Mouse (Mus musculus) granulocyte monocyte progenitor cell, adult 5-6 weeks (primary cell): ENCODE measurements around the gene Olfr1231. TPM values are rescaled to one million over a fixed set of nuclear protein-coding genes. Genes with fewer than 3 reads are reported as not detected.

Source experiments
- ATAC-seq: replicated peaks from 2 replicates; pipeline ENCODE4 v1.8.0; 2016; ENCODE audit warnings: mild to moderate bottlenecking, moderate TSS enrichment, inconsistent platforms; ENCODE audit not compliant: poor library complexity, severe bottlenecking
- total RNA-seq, 2 experiments: library from RNA; stranded (forward) in 1 of 2; stranded (reverse) in 1 of 2; fragments of 200-712, 200-1000 nt in 1 of 2; fragments of >200 nt in 1 of 2; fragmentation: Nextera tagmentation in 1 of 2; gene quantifications; 2 replicates each; pipeline ENCODE4 v1.2.3; 2014 to 2017

Gene Olfr1231
- not detected in 2 replicates for total RNA-seq (2014; fragmentation: Nextera tagmentation)
- not detected in 2 replicates for total RNA-seq (2017)

DNA sequence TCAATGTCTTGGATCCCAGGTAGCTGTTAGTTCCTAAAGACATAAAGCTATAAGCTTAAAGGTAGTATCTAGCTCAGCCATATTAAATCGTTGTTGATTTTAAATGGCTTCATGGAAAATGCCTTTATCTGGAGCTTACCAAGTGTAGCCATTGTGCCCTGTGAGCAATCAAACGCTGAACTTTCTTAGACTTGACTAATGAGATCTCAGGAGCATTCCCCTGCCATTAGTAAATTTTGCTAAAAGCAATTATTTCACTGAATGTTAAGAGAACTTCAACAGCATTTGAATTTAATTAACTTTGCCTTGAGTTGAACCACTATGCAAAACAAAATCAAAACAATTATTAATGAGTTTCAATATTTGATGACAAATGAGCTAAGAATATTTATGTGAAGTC, at the start of gene Olfr1231:
TSS of gene Olfr1231 (minus strand) at position 101 of the 400 bp plus-strand sequence.
- ATAC-seq, result no peak

DNA sequence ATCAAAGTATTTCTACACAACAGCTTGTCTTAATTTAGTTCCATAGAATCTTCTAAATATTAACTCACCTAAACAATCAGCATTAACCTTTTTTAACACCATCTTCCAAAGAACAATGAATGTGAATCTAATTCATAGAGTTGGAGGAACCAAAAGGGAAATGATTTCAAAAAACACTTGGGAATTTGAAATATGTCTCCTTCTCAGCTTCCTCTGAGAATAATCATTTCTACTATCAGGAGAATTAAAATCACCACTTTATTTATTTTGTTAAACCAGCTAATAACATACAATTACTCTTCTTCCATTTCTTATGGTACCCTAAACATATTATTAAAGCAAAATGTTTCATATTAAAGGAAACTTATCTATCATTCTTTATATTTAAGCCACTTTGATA, 35.4 kb upstream of the Olfr1231 start, which contains the start of gene Olfr1233:
TSS of gene Olfr1233 (minus strand) at position 101 of the 400 bp plus-strand sequence.
- ATAC-seq, result no peak

- no peak for ATAC-seq
Measured at GRCm38 (mm10) chr2:89329575-89329974, 22.7 kb upstream of the Olfr1231 start, which contains the start of gene Olfr1232. Gene Olfr1232, minus strand, starts transcription at chr2:89329675.

DNA sequence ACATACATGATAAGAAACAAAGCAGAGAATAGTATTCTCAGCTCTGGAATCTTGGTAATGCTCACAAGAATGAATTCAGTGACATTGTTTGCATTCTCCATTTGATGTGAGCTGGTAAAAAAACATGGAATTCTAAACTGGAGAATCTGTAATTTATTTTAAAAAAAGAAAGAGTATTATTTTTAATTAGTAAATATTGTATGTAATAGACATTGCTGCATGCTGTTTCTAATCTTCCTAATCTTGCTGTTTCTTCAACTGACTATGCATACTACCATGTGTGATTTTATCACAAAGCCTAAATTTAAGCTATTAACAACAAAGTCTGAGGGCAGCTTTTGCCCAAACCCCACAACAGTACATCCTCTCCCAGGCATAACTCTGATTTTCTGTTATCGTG, 9.7 kb downstream of the Olfr1231 start, which contains the start of gene Olfr1230:
TSS of gene Olfr1230 (minus strand) at position 101 of the 400 bp plus-strand sequence.
- ATAC-seq, result no peak

DNA sequence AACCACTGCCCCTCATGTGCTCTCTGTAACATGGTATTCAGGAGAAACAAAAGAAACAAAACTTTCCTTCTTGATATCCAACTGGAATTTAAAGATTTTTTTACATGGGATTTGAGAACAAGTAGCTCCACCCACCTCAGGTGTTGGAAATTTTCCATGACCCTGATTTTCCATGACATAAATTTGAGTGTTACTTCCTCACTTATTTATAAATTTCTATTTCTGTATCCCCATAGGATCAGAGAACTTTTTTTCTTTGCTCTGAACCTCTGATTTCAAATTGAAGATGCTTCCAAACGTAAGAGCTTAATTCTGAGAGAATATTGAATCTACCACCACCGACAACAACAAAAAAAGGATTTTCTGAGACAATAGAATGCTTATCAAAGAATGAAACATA, 19.0 kb downstream of the Olfr1231 start, which contains the start of gene Olfr1229:
TSS of gene Olfr1229 (minus strand) at position 101 of the 400 bp plus-strand sequence.
- ATAC-seq, result no peak

DNA sequence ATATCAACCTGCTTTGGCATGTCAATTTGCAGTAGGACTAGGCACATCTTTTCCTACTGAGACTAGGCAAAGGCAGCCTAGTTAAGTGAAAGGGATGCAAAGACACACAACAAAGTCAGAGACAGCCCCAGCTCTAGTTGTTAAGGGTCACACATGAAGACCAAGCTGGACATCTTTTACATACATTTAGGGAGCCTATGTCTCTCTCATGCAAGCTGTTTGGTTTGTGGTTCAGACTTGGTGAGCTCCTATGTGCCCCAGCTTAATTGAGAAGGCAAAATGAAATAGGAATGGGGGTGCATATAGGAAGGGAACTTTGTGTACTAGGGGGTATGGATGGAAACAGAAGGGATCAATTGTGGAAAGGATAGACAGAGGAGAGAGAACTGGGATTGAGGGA, 52.9 kb downstream of the Olfr1231 start, which contains the start of gene Olfr1228:
TSS of gene Olfr1228 (minus strand) at position 101 of the 400 bp plus-strand sequence.
- ATAC-seq, result no peak

Other genes starting within 250 kb of the Olfr1231 start
- gene Olfr1218, start 245.9 kb downstream of the Olfr1231 start, total RNA-seq (2014; fragmentation: Nextera tagmentation), result not detected in 2 replicates
- gene Olfr1218, start 245.9 kb downstream of the Olfr1231 start, total RNA-seq (2017), result not detected in 2 replicates
- not detected in 2 replicates for gene Olfr1219, start 223.6 kb downstream of the Olfr1231 start, total RNA-seq (2014; fragmentation: Nextera tagmentation)
- not detected in 2 replicates for gene Olfr1219, start 223.6 kb downstream of the Olfr1231 start, total RNA-seq (2017)
- gene Olfr1220, start 200.2 kb downstream of the Olfr1231 start, total RNA-seq (2014; fragmentation: Nextera tagmentation), result not detected in 2 replicates
- not detected in 2 replicates for gene Olfr1220, start 200.2 kb downstream of the Olfr1231 start, total RNA-seq (2017)
- gene Olfr1221, start 189.8 kb downstream of the Olfr1231 start, total RNA-seq (2014; fragmentation: Nextera tagmentation), result not detected in 2 replicates
- gene Olfr1221, start 189.8 kb downstream of the Olfr1231 start, total RNA-seq (2017), result not detected in 2 replicates
- gene Olfr1222, start 174.0 kb downstream of the Olfr1231 start, total RNA-seq (2014; fragmentation: Nextera tagmentation), result not detected in 2 replicates
- gene Olfr1222, start 174.0 kb downstream of the Olfr1231 start, total RNA-seq (2017), result not detected in 2 replicates
- not detected in 2 replicates for gene Olfr1223, start 155.5 kb downstream of the Olfr1231 start, total RNA-seq (2014; fragmentation: Nextera tagmentation)
- gene Olfr1223, start 155.5 kb downstream of the Olfr1231 start, total RNA-seq (2017), result not detected in 2 replicates
- not detected in 2 replicates for gene Olfr1224-ps1, start 143.0 kb downstream of the Olfr1231 start, total RNA-seq (2014; fragmentation: Nextera tagmentation)
- gene Olfr1224-ps1, start 143.0 kb downstream of the Olfr1231 start, total RNA-seq (2017), result not detected in 2 replicates
- not detected in 2 replicates for gene Olfr1225, start 132.4 kb downstream of the Olfr1231 start, total RNA-seq (2014; fragmentation: Nextera tagmentation)
- not detected in 2 replicates for gene Olfr1225, start 132.4 kb downstream of the Olfr1231 start, total RNA-seq (2017)
- not detected in 2 replicates for gene Olfr1226, start 107.0 kb downstream of the Olfr1231 start, total RNA-seq (2014; fragmentation: Nextera tagmentation)
- gene Olfr1226, start 107.0 kb downstream of the Olfr1231 start, total RNA-seq (2017), result not detected in 2 replicates
- gene Olfr1228, start 53.0 kb downstream of the Olfr1231 start, total RNA-seq (2014; fragmentation: Nextera tagmentation), result not detected in 2 replicates
- not detected in 2 replicates for gene Olfr1228, start 53.0 kb downstream of the Olfr1231 start, total RNA-seq (2017)
- gene Olfr1229, start 19.1 kb downstream of the Olfr1231 start, total RNA-seq (2014; fragmentation: Nextera tagmentation), result not detected in 2 replicates
- gene Olfr1229, start 19.1 kb downstream of the Olfr1231 start, total RNA-seq (2017), result not detected in 2 replicates
- not detected in 2 replicates for gene Olfr1230, start 9.8 kb downstream of the Olfr1231 start, total RNA-seq (2014; fragmentation: Nextera tagmentation)
- gene Olfr1230, start 9.8 kb downstream of the Olfr1231 start, total RNA-seq (2017), result not detected in 2 replicates
- not detected in 2 replicates for gene Olfr1232, start 22.6 kb upstream of the Olfr1231 start, total RNA-seq (2014; fragmentation: Nextera tagmentation)
- gene Olfr1232, start 22.6 kb upstream of the Olfr1231 start, total RNA-seq (2017), result not detected in 2 replicates
- not detected in 2 replicates for gene Olfr1233, start 35.3 kb upstream of the Olfr1231 start, total RNA-seq (2014; fragmentation: Nextera tagmentation)
- not detected in 2 replicates for gene Olfr1233, start 35.3 kb upstream of the Olfr1231 start, total RNA-seq (2017)
- gene Olfr1234, start 57.8 kb upstream of the Olfr1231 start, total RNA-seq (2014; fragmentation: Nextera tagmentation), result not detected in 2 replicates
- gene Olfr1234, start 57.8 kb upstream of the Olfr1231 start, total RNA-seq (2017), result not detected in 2 replicates
- not detected in 2 replicates for gene Olfr1238, start 102.6 kb upstream of the Olfr1231 start, total RNA-seq (2014; fragmentation: Nextera tagmentation)
- not detected in 2 replicates for gene Olfr1238, start 102.6 kb upstream of the Olfr1231 start, total RNA-seq (2017)
- not detected in 2 replicates for gene Olfr1239, start 113.3 kb upstream of the Olfr1231 start, total RNA-seq (2014; fragmentation: Nextera tagmentation)
- gene Olfr1239, start 113.3 kb upstream of the Olfr1231 start, total RNA-seq (2017), result not detected in 2 replicates
- gene Olfr1240, start 135.9 kb upstream of the Olfr1231 start, total RNA-seq (2014; fragmentation: Nextera tagmentation), result not detected in 2 replicates
- not detected in 2 replicates for gene Olfr1240, start 135.9 kb upstream of the Olfr1231 start, total RNA-seq (2017)
- gene Olfr1241, start 180.1 kb upstream of the Olfr1231 start, total RNA-seq (2014; fragmentation: Nextera tagmentation), result not detected in 2 replicates
- gene Olfr1241, start 180.1 kb upstream of the Olfr1231 start, total RNA-seq (2017), result not detected in 2 replicates
- gene Olfr1242, start 191.3 kb upstream of the Olfr1231 start, total RNA-seq (2014; fragmentation: Nextera tagmentation), result not detected in 2 replicates
- gene Olfr1242, start 191.3 kb upstream of the Olfr1231 start, total RNA-seq (2017), result not detected in 2 replicates
- not detected in 2 replicates for gene Olfr1243, start 224.4 kb upstream of the Olfr1231 start, total RNA-seq (2014; fragmentation: Nextera tagmentation)
- gene Olfr1243, start 224.4 kb upstream of the Olfr1231 start, total RNA-seq (2017), result not detected in 2 replicates